Mouse (Mus musculus): ENCODE results near the gene Wdr63.

- TF ChIP-seq CTCF (IDR thresholded peaks at IDR 0.05; ENCODE audit: insufficient read depth, low read length) (no peak), POLR2A (IDR thresholded peaks at IDR 0.05; ENCODE audit: borderline replicate concordance, extremely low read depth, low read depth, low read length) (no peak)
Measured at GRCm38 (mm10) chr3:145995489-145995888, 112.4 kb downstream of the Wdr63 start.
